Mouse (Mus musculus): ENCODE results near the gene Vmn1r8.
"Not testable (repeated sequence)": the region's sequence is repeated elsewhere in the genome, so short reads cannot be mapped to it uniquely, and the experiment has no call there.

Vmn1r8 gene

DNA sequence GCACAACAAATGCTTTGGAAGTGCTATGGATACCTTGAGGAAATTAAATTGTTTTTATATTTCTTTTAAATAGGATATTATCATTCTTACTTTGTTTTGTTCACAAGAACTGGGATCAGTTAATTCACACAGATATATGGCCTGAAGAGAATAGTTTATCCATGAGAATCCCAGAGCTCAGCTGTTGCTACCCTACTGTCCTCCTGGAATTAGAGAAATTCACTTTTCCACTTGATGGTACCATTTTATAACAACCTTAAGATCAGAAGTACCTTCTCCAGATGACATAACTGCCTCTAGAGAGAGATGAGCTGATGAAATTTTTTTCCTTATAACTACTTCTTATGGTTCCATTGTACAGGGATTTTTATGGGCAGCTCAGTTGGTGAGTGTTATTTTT lies at the start of gene Vmn1r8:
TSS of gene Vmn1r8 (plus strand) at position 301 of the 400 bp plus-strand sequence.
- in situ Hi-C loops (cut with MboI; ENCODE audit: low sequenced_read_pairs) = no loop called here

DNA sequence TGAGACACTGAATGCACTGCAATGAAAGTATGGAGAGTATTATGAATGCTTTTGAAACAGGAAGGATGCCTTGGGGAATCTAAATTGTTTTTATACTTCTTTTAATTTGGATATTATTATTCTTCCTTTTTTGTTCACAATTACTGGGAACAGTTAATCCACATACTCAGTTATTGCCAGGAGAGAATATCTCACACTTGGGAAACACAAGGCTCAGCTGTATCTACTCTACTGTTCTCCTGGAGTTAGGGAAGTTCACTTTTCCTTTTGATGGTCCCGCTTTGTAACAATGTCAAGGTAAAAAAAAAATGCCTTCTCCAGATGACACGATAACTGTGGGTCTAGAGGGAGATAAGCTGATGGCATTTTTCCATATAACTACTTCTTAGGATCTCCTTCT lies 35.1 kb upstream of the Vmn1r8 start, which contains the start of gene Vmn1r6:
TSS of gene Vmn1r6 (plus strand) at position 301 of the 400 bp plus-strand sequence.
- in situ Hi-C loops (cut with MboI; ENCODE audit: low sequenced_read_pairs) = no loop called here

GRCm38 (mm10) chr6:57025224-57025623 lies 6.9 kb upstream of the Vmn1r8 start, which contains the start of gene Vmn1r7:
TSS of gene Vmn1r7 (minus strand) at chr6:57025324.
- in situ Hi-C loops (cut with MboI; ENCODE audit: low sequenced_read_pairs) = not testable (repeated sequence)

DNA sequence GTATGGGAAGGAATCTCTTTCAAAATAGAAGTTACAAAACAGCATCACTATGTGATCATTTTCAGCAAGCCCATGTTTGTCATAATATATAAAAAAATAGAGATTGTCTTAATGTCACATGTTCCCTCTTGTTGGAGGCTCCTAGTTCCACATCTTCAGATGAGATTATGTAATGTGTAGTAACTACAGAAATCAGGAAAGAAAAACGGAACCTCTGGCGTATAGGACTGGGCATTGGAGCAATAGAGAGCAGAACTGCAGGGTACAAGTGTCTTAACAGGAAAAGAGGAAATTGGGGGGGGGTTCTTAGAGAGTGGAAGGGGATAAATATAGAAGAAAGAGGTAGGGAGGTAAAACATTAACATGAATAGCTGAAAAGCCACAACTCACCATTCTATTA lies 2.6 kb downstream of the Vmn1r8 start:
- in situ Hi-C loops (cut with MboI; ENCODE audit: low sequenced_read_pairs) = no loop called here

DNA sequence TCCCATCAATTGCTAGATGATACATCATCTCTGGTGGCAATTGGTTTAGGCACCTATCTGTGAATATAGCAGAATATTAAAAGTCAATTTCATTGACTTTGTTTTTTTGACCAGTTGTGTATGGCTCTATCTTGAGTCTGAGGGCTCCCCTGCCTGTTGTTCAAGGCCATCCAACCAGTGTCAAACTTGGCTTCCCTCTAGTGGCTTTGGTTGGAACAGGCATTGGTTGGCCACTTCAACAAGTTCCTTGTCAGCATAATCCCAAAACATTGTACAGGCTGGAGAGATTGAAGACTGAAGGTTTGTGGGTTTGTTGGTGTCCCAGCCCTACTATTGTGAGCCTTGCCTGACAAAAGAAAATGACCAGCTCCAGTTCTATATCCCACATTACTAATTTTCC lies 31.6 kb downstream of the Vmn1r8 start:
- in situ Hi-C loops (cut with MboI; ENCODE audit: low sequenced_read_pairs) = no loop called here

GRCm38 (mm10) chr6:57066487-57066886 lies 34.4 kb downstream of the Vmn1r8 start, which contains the start of gene Vmn1r9:
TSS of gene Vmn1r9 (plus strand) at chr6:57066787.
- in situ Hi-C loops (cut with MboI; ENCODE audit: low sequenced_read_pairs) = no loop called here
